Mouse (Mus musculus): ENCODE data around the gene Rai2.

The Rai2 gene

DNA sequence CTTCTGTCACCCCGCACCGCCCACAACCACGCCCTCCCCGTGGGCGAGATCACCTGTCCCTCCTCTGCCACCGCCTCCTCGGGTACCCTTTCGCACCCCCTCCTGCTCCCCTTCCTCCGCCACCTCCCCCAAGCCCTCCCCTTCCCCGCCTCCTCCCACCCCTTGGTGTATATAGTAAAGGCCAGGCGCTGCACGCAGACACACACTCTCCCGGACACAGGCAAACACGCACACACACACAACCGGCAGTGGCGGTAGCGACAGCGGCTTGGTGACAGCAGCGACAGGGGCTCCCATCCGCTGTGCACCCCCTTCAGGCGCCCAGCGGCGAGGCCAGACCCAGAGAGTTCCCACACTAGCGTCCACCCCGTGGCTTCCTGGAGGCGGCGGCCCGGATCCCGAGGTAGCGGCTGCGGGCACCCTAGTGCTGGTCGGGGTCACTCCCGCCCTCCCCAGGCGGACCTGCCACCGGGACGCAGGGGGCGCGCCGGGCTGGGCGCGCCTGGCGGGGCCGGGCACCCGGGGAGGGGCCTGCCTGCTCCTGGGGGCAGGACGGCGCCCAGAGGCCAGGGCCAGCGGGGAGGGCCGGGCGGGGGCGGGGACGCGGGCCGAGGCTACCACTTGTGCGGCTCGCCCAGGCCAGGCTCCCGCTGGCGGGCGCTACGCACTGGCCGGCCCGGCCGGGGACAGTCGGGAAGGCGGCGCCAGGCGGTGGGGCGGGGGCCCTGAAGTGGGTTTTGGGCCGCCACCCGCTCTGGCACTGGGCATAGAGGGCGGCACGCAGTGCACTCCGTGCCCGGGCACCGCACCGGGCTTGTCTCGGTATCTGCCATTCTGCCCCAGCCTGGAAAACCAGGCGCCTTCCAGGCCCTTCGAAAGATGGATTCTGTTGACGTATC lies at the start of gene Rai2:
TSS of gene Rai2 (plus strand) at position 205 of the 899 bp plus-strand sequence.
- peak; percentile 72 to 77 for DNase-seq

GRCm38 (mm10) chrX:161689336-161689735 lies 27.5 kb upstream of the Rai2 start:
- peak; percentile 22 to 58 for DNase-seq

- no peak for DNase-seq
Observed at GRCm38 (mm10) chrX:161716503-161716864, 385 bp upstream of the Rai2 start.

- DNase-seq: peak; percentile 43 to 50
Observed at GRCm38 (mm10) chrX:161717764-161718382, 1.0 kb downstream of the Rai2 start.

DNA sequence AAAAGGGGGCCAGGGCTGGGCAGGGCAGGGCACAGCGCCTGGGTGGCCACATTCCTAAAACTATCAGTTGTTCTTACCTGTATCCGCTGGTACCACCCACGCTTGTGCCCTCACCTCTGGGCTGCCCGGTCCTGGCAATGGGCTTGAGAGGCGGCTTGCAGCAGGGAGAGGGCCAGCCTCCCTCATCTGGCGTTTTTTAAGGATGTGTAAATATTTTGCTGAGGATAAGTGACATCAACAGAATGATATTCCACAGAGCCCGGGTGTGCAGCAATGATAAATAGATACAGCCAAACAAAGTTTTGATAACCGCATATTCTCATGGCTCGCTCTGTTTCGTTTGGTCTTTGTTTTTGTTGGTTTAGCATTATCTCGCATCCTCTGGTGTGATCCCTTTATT lies 1.7 kb downstream of the Rai2 start:
- peak; percentile 26 to 34 for DNase-seq

DNA sequence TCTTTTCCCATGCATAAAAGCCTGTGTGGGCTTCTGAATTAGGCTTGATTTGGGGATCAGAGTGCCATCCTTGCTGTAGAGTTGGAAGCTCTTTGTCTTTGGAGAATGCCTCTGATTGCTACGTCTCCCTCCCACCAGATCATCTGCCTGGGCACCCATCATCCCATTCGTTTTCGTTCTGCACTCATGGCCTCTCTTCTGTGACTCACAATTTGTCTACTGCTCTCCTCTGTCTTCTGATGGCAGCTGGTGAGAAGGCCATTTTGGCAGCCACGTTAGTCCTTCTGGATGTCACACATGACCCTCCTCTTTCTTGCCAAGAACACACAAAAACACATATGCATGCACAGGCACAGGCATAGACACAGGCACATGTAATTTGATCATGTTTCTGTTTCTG lies 4.2 kb downstream of the Rai2 start:
- peak; percentile 50 to 55 for DNase-seq

DNA sequence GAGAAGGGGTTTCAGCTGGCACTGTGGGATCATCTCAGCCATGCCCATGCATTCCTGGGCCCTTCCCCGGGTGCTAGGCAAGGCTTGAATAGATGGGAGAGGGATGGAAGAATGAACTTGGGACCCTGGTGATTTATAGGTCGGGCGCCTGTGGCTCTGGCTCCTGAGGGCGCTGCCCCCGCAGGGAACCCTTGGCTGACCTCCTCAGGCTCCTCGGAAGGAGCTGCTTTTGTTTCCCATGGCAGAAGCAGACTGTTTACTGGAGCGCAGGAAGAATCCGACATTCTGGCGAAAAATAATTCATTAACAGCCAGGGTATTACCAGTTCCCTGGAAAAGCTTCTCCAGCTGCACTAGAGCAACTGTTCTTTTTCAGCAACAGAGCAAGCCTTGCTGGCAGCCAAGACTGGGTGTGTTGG lies 6.5 kb downstream of the Rai2 start:
- DNase-seq: peak in 1 of 2 experiments; percentile 27

- no peak for DNase-seq
Observed at GRCm38 (mm10) chrX:161726257-161726656, 9.4 kb downstream of the Rai2 start.

- peak; percentile 38 to 50 for DNase-seq
Observed at GRCm38 (mm10) chrX:161728507-161728906, 11.6 kb downstream of the Rai2 start.

DNA sequence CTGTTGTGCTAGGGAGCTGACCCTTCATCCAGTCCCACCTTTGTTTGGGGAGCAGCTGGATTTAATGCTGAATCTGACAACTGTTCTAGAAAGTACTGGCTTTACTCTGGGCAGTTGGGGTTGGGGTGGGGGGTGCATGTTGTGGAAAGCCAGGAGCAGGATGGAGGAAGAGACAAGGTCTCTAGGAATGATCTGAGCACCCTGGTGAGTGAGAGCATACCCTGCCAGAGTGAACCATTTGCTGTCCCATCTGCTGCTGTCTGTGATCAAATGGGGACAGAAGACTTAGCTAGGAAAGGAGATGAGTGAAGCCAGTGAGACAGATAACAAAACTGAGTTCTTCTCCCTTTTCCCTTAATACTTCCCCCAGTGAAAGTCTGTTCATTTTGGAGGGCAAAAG lies 13.2 kb downstream of the Rai2 start:
- peak; percentile 73 to 82 for DNase-seq

DNA sequence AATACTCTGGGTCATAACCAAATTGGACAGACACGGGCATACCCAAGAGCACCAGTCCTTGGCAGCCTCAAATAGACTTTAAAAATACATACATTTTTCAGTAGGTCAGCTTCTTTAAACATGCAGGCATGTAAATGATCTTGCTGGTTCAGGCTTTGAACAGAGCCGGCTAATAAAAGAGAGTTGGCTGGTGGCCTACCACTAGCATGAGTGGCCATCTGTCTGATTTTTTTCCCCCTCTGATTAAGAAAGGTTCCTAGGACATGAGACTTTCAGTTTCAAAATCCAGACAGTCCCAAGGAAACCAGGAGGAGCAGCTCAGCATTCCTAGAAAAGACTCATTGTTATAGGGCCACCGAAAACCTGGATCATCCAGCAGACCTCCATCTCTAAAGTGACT lies 15.0 kb downstream of the Rai2 start:
- peak; percentile 57 to 73 for DNase-seq

DNA sequence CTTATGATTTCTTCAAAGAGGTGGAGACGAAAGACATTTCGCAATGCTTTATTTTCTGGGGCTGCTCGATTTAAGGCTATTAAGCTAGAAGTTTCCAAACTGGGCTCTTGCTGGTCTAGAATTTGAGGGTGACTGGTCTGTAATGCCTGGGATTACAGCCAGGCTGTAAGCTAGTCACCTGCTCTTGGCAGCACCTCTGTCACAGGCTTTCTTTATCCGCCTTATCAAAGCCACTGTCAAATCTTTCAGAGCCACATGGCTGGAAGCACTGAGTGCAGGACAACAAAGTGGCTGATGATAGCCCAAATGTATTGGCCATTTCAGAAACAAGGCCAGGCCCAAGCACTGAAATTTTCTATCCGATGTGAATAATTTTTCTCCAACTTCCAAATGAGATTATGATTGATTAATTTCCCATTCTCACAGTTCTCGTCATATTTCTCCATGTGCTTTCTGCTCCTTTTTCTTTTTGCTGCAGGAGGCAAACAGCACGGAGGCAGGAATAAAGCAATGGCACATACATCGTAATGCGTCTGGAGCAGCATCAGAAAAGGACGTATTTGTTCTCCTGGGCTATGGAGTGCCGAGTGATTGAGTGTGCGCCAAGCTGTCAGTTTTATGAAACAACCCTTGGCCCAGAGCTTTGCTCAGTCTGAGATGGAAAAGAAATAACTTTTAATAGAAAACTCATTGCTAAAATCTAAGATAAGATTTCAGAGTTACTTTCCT lies 16.9 kb downstream of the Rai2 start:
- DNase-seq: peak in 1 of 2 experiments; percentile 31

DNA sequence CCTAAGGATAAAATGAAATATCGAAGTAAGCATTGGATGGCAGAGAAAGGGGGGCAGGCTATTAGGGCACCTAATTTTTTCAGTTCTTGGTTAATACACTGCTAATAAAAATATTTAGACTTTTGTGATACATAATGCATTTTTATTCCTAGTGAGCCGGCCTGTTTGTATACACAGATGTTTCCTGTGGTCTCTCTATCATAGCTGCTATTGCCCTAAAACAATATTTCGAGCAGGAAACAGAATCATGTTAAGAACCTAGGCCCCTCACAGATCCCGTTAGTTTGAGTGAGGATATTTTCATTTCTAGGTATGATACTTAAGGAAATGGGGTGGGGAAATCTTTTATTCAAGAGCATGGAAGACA lies 17.4 kb downstream of the Rai2 start:
- DNase-seq: no peak

- peak in 1 of 2 experiments; percentile 30 for DNase-seq
Observed at GRCm38 (mm10) chrX:161739374-161739773, 22.5 kb downstream of the Rai2 start.

GRCm38 (mm10) chrX:161743080-161743479 lies 26.2 kb downstream of the Rai2 start:
- no peak for DNase-seq

DNA sequence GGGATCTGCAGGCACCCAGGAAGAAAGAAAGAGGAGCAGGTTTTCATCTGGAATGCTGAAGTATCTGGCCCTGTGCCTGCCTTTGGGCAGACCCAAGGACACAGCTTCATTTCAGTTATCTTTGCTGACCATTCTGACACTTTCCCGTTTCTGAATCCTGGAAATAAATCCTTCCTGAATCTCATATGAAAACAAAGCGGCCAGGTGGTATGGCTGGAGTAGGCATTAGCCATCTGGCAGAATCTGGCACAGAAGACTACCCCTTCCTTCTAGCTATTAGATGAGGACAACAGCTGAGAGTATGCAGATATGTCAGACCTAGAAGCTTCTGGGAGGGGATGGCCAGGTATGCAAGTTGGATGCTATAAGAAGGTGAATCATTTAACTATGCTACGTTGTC lies 28.4 kb downstream of the Rai2 start:
- DNase-seq: peak; percentile 47 to 66

DNA sequence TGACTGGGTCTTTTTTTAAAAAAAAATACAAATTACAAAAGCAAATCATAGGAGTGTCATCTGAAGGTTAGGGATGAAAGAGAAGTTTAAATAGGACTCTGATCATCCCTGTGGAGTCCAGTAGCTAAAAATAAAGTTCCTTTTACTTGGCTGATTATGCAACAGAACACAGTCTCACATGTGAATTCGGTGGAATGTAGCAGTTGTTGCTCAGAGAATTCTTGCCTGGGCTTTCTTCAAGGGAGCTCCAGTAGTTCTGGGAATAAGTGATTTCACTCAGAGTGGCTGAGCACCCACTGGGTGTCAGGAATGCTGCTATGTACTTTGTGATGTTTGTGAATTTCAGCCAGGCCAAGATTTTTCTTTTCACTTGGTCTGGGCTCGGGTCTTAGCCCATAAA lies 30.5 kb downstream of the Rai2 start:
- DNase-seq: no peak

DNA sequence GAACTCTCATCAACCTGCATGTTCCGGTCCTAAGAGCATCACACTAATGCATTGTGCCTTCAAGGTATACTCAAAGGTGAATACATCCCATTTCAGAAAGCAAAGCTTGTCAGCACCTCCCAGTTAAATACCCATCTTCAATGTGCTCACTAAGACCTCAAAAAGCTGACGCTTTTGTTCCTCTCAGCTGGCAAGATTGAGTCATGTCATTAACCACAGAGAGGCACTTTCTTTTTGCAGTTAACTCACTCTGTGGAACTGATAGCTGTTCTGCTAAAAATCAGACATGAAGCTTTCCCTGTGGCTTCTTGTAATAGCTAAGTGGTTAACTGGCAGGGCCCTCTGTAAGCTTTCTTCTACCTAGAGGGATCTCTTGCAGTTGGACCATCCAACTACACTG lies 36.6 kb downstream of the Rai2 start:
- DNase-seq: no peak

GRCm38 (mm10) chrX:161776321-161776962 lies 59.6 kb downstream of the Rai2 start:
- peak; percentile 22 to 28 for DNase-seq

DNA sequence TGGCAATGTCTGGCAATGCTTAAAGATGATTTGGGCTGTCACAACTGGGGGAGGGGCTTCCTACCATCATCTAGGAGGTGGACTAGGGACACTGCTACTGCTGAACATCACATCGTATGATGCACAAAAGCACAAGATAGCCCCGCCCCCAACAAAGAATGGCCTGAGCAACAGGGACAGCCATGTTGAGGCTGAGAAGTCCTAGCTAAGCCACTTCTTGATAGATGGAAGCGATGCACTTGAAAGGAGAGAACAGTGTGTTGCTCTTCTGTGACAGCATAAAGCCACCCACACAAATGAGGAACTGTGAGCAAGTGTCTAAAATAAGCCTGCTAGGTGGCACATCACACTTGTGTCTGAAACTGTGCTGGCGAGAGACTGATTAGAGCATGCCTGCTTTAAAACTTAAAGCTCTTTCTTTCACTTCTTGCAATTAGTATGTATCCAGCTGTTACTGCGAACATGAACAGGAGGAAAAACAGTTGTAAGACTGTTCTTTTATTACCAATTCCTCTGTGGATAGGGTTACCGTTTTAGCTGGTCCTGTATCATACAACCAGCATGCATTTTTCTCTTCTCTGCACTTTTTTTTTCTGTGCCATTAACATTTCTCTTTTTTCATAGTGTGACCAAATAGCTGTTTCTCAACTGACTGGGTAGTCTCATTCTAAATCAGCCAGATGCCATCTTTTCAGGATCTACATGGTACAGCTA lies 63.6 kb downstream of the Rai2 start:
- peak in 1 of 2 experiments; percentile 45 for DNase-seq

- peak; percentile 57 to 63 for DNase-seq
Observed at GRCm38 (mm10) chrX:161790182-161790581, 73.3 kb downstream of the Rai2 start.

DNA sequence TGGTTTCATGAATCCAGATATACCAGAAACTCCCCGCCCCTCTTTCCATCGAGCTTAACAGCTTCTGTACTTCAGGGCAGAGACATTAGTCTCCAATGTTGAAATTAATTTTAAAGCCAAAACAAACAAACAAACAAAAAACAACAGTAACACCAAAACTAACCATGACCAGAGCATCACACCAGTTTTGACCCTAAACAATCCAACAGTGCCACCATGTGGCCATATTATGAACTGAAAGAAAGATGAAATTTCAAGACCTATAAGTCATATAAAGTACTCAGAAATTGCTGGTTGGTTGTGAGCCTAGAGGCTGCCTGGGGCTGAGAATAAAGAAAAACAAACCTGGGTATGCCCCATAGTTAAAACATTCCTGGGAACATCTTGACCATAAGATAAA lies 109.3 kb downstream of the Rai2 start:
- DNase-seq: peak; percentile 62 to 70

Data from cerebellum, postnatal 14 days (tissue).